Mouse (Mus musculus): ENCODE measurements at regions not wholly inside any gene's neighbourhood (a gene's known extent, or its start where the extent isn't known, plus 50 kb on each side); places are given as distances from the start of the nearest gene placed in this dataset.

GRCm38 (mm10) chr14:87865216-87866202, 449.1 kb downstream of the Tdrd3 start:
- no peak for TF ChIP-seq CTCF (IDR thresholded peaks at IDR 0.05)
- no peak overlapping the region for H3K4me3 ChIP-seq
- no peak overlapping the region for H3K27ac ChIP-seq
- no peak for DNase-seq (ENCODE audit: extremely low spot score in 1 of 2, low spot score in 2 of 2)
- intact Hi-C loops (cut with DNase I): no loop called here

GRCm38 (mm10) chr14:87901784-87902183, 485.3 kb downstream of the Tdrd3 start:
- Histone ChIP-seq H3K4me3 (no peak overlapping the region), H3K27ac (no peak overlapping the region)
- intact Hi-C loops (cut with DNase I): no loop called here
- TF ChIP-seq CTCF (IDR thresholded peaks at IDR 0.05): no peak
- no peak for DNase-seq (ENCODE audit: extremely low spot score in 1 of 2, low spot score in 2 of 2)

- no peak for DNase-seq (ENCODE audit: extremely low spot score in 1 of 2, low spot score in 2 of 2)
- no peak for TF ChIP-seq CTCF (IDR thresholded peaks at IDR 0.05)
- Histone ChIP-seq H3K27ac (no peak overlapping the region), H3K4me3 (no peak overlapping the region)
- intact Hi-C loops (cut with DNase I): no loop called here
These were observed 486.0 kb downstream of the Tdrd3 start for GRCm38 (mm10) chr14:87902416-87902815.

Data from left cerebral cortex, adult 2 months (tissue).